14 mouse cellular contexts compared by ENCODE assay signal in the genomic region with DNA sequence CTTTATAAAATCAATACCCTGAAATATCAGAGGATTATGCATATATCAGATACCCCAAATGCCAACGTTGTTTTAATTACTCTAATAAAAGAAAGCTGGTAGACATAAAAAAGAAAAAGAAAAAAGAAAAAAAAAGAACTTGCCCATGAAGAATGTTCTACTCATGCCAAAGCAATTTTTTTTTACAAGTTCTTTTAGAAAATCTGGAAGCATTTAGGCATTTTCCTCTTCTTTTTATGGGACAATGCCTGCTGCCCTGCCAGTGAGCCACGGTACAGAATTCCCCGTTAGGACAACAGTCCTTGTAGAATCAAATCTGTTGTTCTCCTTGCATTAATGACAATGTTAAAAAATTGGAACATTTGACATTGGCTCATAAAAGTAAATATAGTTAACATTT.
"Had no signal": no experiment of that assay in that cellular context is flagged by ENCODE, and none has a peak within 500 bp of the region (broad histone marks: within the 10 kb centered on the region; RNA-seq: fewer than 3 reads in every experiment).

No protein-coding gene starts in this region.

- H3K9ac ChIP-seq: kidney, embryonic 15.5 days; liver, embryonic 13.5 days; midbrain, embryonic 12.5 days; neural tube, embryonic 13.5 days; stomach, embryonic 15.5 days had no signal

- H3K4me1 ChIP-seq: liver, embryonic 13.5 days; midbrain, embryonic 12.5 days; neural tube, embryonic 13.5 days; stomach, embryonic 15.5 days had no signal

- H3K27me3 ChIP-seq: kidney, embryonic 15.5 days; liver, embryonic 13.5 days; midbrain, embryonic 12.5 days; neural tube, embryonic 13.5 days; stomach, embryonic 15.5 days had no signal

- H3K4me2 ChIP-seq: kidney, embryonic 15.5 days; liver, embryonic 13.5 days; midbrain, embryonic 12.5 days; neural tube, embryonic 13.5 days; stomach, embryonic 15.5 days had no signal

- H3K36me3 ChIP-seq: liver, embryonic 13.5 days; midbrain, embryonic 12.5 days; neural tube, embryonic 13.5 days; stomach, embryonic 15.5 days had no signal

- H3K4me3 ChIP-seq: kidney, embryonic 15.5 days; left cerebral cortex, adult 2 months; liver, embryonic 13.5 days; midbrain, embryonic 12.5 days; neural tube, embryonic 13.5 days; stomach, embryonic 15.5 days had no signal

- ATAC-seq: midbrain, embryonic 16.5 days had no signal

- H3K9me3 ChIP-seq: kidney, embryonic 15.5 days; liver, embryonic 13.5 days; midbrain, embryonic 12.5 days; neural tube, embryonic 13.5 days; stomach, embryonic 15.5 days had no signal

- H3K27ac ChIP-seq: kidney, embryonic 15.5 days; left cerebral cortex, adult 2 months; liver, embryonic 13.5 days; midbrain, embryonic 12.5 days; neural tube, embryonic 13.5 days; stomach, embryonic 15.5 days had no signal

- DNase-seq: kidney, adult 2 months; kidney, postnatal 14 days; liver, embryonic 13.5 days; lung, adult 18-20 months; retina, postnatal 1 day; right cerebral cortex, postnatal 14 days; thymus, adult 2 months; thymus, postnatal 4 days had no signal
